Mouse (Mus musculus): Measurements from ENCODE around the gene Gsg1l. TPM values are rescaled to one million over a fixed set of nuclear protein-coding genes. Genes with fewer than 3 reads are reported as not detected.

The Gsg1l gene
- polyA plus RNA-seq, 1 experiment: 0.59 TPM

DNA sequence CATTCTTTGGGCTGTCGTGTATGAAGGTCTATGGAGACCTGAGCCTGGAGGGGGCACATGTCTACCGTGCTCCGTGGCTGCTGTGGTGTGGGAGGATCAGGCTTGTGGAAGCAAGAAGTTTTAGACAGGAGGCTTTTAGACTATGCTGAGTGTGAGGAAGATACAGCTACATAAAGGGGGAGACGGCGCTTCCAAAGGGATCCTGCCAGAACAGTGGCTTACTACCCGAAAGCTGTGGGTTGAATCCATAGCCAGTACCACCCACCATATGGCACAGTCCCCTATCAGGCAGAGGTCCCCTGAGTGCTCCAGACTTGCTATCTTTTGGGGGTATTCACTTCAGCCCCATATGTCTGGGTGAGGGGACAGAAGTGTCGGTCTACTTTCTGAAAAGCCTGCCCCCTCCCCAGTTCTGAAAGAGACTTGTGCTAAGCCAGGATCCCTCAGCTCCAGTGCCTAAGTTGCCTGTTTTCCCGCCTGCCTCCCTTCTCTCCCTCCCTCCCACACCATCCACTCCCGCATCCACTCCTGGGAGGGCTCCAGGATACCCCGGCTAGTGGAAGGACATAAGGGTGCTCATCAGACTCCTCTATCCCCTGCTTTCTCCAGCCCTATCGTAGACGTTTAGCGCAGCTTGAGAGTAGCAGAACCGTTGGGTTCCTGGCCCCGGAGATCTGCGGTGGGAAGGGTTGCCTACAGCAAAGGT is 1.1 kb downstream of the Gsg1l start:
- no peak for DNase-seq (ENCODE audit: low read depth)

GRCm38 (mm10) chr7:126076935-126077334 is 5.3 kb downstream of the Gsg1l start:
- DNase-seq (ENCODE audit: low read depth): no peak

- no peak for DNase-seq (ENCODE audit: low read depth)
Observed at GRCm38 (mm10) chr7:126075058-126075457, 7.2 kb downstream of the Gsg1l start.

GRCm38 (mm10) chr7:126070321-126070720 is 11.9 kb downstream of the Gsg1l start:
- no peak for DNase-seq (ENCODE audit: low read depth)

- DNase-seq (ENCODE audit: low read depth): no peak
Observed at GRCm38 (mm10) chr7:126066777-126067176, 15.4 kb downstream of the Gsg1l start.

GRCm38 (mm10) chr7:126065243-126065876 is 16.9 kb downstream of the Gsg1l start:
- no peak for DNase-seq (ENCODE audit: low read depth)

DNA sequence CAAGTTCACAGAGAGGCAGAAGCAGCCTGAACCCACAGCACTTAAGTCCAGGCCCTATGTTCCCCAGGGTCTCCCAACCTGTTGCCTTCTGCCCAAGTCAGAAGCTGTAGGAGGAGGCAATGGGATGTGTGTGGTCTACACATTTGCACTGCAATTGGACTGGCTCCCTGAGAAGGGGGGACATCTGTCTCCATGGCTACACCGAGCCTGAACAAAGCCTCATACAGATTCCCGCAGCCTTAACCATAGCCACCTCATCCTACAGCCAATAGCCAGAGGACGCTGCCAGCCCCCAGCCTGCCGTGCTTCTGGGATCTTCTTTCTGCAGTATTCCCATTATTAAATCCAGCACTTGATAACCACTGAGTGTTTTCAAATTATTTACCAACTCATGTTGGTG is 20.0 kb downstream of the Gsg1l start:
- DNase-seq (ENCODE audit: low read depth): no peak

GRCm38 (mm10) chr7:126058918-126059317 is 23.3 kb downstream of the Gsg1l start:
- no peak for DNase-seq (ENCODE audit: low read depth)

DNA sequence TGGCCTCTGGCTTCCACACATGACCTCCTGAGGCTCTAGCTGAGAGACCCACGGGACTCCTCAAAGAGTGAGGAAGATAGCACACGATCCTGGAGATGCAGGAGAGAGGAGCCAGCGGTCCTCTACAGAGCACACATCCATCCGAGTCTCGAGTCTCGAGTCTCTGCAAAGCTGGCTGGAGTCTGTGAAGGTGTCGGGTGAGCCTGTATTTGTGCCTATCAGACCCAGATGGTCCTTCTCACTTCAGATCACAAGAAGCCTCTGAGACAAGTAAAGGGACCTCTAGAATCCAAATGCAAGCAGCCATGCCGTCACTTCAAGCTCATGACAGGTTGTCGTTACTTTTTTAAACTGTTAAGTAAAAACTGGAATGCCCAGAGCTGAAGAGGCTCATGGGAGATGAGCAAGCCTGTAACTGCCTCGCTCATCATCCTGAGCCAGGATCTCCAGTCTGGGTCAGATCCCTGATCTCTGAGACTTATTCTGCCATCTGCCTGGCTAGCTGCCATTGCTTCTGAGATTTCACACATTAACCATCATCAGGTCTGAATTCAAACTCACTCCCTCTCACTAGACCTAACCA is 24.8 kb downstream of the Gsg1l start:
- DNase-seq (ENCODE audit: low read depth): no peak

GRCm38 (mm10) chr7:126054574-126054973 is 27.6 kb downstream of the Gsg1l start:
- no peak for DNase-seq (ENCODE audit: low read depth)

GRCm38 (mm10) chr7:126053618-126054017 is 28.6 kb downstream of the Gsg1l start:
- no peak for DNase-seq (ENCODE audit: low read depth)

GRCm38 (mm10) chr7:126051910-126052309 is 30.3 kb downstream of the Gsg1l start:
- DNase-seq (ENCODE audit: low read depth): no peak

GRCm38 (mm10) chr7:126045077-126045476 is 37.1 kb downstream of the Gsg1l start:
- no peak for DNase-seq (ENCODE audit: low read depth)

DNA sequence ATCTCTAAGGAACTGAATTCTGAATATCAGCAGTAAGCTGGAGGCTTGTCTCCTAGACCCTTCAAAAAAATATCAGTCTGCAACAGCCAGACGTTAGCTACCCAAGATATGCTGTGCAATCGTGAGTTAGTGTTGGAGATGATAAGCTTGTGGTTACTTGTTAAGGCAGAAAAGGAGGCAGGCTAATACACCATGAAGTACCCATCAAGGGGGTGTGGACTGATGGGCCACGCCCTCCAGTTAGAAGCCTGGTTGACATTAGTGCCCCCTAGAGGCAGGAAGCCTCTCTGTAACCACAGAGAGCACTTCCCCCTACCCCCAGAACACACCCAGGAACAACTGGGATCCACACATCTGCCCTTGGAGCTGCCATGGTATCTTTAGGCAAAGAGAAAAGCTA is 39.9 kb downstream of the Gsg1l start:
- DNase-seq (ENCODE audit: low read depth): no peak

GRCm38 (mm10) chr7:126040794-126041526 is 41.3 kb downstream of the Gsg1l start:
- DNase-seq (ENCODE audit: low read depth): no peak

GRCm38 (mm10) chr7:126039847-126040246 is 42.4 kb downstream of the Gsg1l start:
- no peak for DNase-seq (ENCODE audit: low read depth)

- no peak for DNase-seq (ENCODE audit: low read depth)
Observed at GRCm38 (mm10) chr7:126039247-126039835, 42.9 kb downstream of the Gsg1l start.

DNA sequence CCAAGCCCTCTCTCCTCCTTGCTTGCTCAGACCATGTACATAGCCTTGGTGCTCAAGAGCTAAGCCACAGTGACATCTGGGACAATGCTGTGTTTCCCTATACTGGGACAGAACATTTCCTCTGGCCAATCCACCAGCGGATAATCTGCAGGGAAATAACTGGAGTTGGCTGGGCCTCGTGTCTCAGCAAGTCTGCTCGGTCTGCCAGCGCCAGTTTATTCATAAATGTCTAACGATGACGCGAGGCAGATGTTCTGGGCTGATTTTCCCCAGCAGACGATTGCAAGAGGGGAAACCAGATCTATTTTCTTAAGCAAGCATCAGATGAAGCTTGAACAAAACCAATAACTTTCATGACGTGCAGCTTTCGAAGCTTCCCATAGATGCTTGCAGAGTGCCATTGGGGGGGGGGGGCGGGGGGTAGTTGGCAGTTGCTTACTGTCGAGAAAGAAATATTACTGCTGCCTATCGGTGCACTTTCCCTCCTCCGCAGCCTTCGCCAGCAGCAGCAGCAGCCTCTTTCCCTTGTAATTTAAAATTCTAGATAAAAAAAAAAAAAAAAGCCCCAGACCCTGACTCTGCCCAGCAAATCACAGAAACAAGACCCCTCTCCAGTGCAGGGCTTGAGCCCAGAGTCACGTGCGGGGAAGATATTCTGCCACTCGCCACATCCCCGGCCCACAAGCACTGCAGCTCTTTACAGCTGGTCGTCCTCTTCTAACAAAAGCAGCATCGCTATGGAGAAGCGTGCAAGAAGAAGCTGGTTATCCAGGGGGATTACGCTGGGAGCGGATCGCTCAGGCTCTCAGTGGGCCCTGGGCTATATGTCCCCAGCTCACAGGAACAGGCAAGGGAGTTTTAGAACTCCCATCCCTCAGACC is 43.6 kb downstream of the Gsg1l start:
- no peak for DNase-seq (ENCODE audit: low read depth)

DNA sequence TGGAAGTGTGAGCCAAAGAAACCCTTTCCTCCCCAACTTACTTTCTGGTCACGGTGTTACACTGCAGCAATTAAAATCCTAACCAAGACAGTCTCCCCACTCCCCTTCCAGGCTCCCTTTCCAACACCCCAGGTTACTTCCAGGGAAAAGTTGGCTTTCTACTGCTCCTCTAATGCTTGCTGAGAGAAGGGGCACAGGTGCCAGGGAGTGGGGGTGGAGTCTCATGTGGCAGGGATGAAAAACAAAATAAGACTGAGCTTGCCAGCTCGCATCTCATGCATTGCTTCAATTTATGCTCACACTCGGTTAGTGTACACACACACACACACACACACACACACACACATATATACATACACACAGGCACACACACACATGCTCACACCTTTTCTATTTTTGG is 46.9 kb downstream of the Gsg1l start:
- DNase-seq (ENCODE audit: low read depth): no peak

GRCm38 (mm10) chr7:126032776-126033209 is 49.4 kb downstream of the Gsg1l start:
- no peak for DNase-seq (ENCODE audit: low read depth)

DNA sequence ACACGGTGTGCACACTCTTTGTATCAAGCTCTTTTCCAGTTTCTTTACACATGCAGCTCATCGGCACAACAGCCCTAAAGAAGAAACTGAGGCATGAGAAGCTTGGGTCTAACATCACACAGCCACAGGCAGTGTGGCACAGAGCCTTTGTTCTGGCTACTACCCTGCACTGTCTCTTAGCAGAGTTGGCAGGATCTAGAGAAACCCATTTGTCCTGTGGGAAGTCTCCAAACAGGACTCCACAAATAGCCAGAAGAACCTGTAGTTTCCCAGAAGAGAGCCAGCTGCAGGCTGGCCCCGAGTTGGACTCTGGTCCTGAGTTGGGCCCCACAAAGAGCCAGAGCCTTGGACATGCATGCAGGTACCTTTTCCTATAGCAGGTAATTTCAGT is 49.9 kb downstream of the Gsg1l start:
- no peak for DNase-seq (ENCODE audit: low read depth)

Measured in gonadal fat pad, adult 2 months (tissue).